Mouse (Mus musculus) frontal cortex, postnatal 36 days (tissue): Measurements from ENCODE around the gene Slc25a48.

Source experiments
- DNase-seq, 2 experiments: peaks; one replicate each; pipeline ENCODE4 v3.0.0; 2022; ENCODE audit warnings: low spot score in 2 of 2

The Slc25a48 gene

GRCm38 (mm10) chr13:56449239-56450030 lies 11.3 kb downstream of the Slc25a48 start:
- DNase-seq, result no peak

GRCm38 (mm10) chr13:56450035-56450434 lies 11.9 kb downstream of the Slc25a48 start:
- DNase-seq, result no peak

GRCm38 (mm10) chr13:56458001-56458400 lies 19.8 kb downstream of the Slc25a48 start:
- DNase-seq, result no peak

- DNase-seq, result no peak
These were observed 23.3 kb downstream of the Slc25a48 start for GRCm38 (mm10) chr13:56461460-56461859.

GRCm38 (mm10) chr13:56462791-56463190 lies 24.6 kb downstream of the Slc25a48 start:
- DNase-seq, result no peak

GRCm38 (mm10) chr13:56463261-56463660 lies 25.1 kb downstream of the Slc25a48 start:
- no peak for DNase-seq

GRCm38 (mm10) chr13:56463750-56464149 lies 25.6 kb downstream of the Slc25a48 start:
- DNase-seq, result no peak

GRCm38 (mm10) chr13:56467786-56468185 lies 29.6 kb downstream of the Slc25a48 start:
- no peak for DNase-seq

- DNase-seq, result no peak
These were observed 30.4 kb downstream of the Slc25a48 start for GRCm38 (mm10) chr13:56468536-56468935.

- DNase-seq, result no peak
These were observed 33.1 kb downstream of the Slc25a48 start for GRCm38 (mm10) chr13:56471211-56471610.

GRCm38 (mm10) chr13:56471951-56472350 lies 33.8 kb downstream of the Slc25a48 start:
- no peak for DNase-seq

- DNase-seq, result no peak
These were observed 34.5 kb downstream of the Slc25a48 start for GRCm38 (mm10) chr13:56472661-56473060.

- peak; percentile 19 to 51 for DNase-seq
These were observed 37.2 kb downstream of the Slc25a48 start for GRCm38 (mm10) chr13:56475363-56475762.

- no peak for DNase-seq
These were observed 38.6 kb downstream of the Slc25a48 start for GRCm38 (mm10) chr13:56476790-56477189.

- peak; percentile 40 to 58 for DNase-seq
These were observed 39.1 kb downstream of the Slc25a48 start for GRCm38 (mm10) chr13:56477271-56477670.

- DNase-seq, result no peak
These were observed 39.9 kb downstream of the Slc25a48 start for GRCm38 (mm10) chr13:56478027-56478426.

GRCm38 (mm10) chr13:56482146-56482545 lies 44.0 kb downstream of the Slc25a48 start, which contains the start of gene Il9:
Gene Il9, minus strand, starts transcription at chr13:56482246.
- no peak for DNase-seq

- no peak for DNase-seq
These were observed 49.9 kb downstream of the Slc25a48 start for GRCm38 (mm10) chr13:56488012-56488411.

GRCm38 (mm10) chr13:56494440-56494839 lies 56.3 kb downstream of the Slc25a48 start:
- no peak for DNase-seq

GRCm38 (mm10) chr13:56500132-56500531 lies 62.0 kb downstream of the Slc25a48 start:
- peak in 1 of 2 experiments; percentile 4 for DNase-seq

GRCm38 (mm10) chr13:56500636-56501035 lies 62.5 kb downstream of the Slc25a48 start:
- DNase-seq, result no peak

GRCm38 (mm10) chr13:56501866-56502420 lies 63.8 kb downstream of the Slc25a48 start:
- no peak for DNase-seq

GRCm38 (mm10) chr13:56506871-56507496 lies 68.8 kb downstream of the Slc25a48 start:
- no peak for DNase-seq
